Mouse (Mus musculus) liver, postnatal 0 days (tissue): ENCODE data around the gene Fgf18. TPM values are rescaled to one million over a fixed set of nuclear protein-coding genes. Genes with fewer than 3 reads are reported as not detected.

Source experiments
- ATAC-seq: fragments of 200-750 bp; cut with Nextera tagmentation; 2 replicates; pipeline ENCODE4 v1.8.0; 2017; ENCODE audit warnings: mild to moderate bottlenecking, moderate library complexity
- DNase-seq: peaks from one replicate; pipeline ENCODE4 v3.0.0-alpha.2; 2016
- H3K27ac ChIP-seq: fragments of 300-500 bp; sonication (generic); 2 replicates; pipeline ENCODE4 v1.5.1; 2014; ENCODE audit warnings: antibody characterized with exemption, moderate library complexity, mild to moderate bottlenecking, low read depth
- H3K27me3 ChIP-seq: fragments of 300-500 bp; sonication (generic); 2 replicates; pipeline ENCODE4 v1.6.1; 2014; ENCODE audit warnings: low read length, control low read depth, mixed read lengths; ENCODE audit not compliant: insufficient read depth
- H3K36me3 ChIP-seq: fragments of 300-500 bp; sonication (generic); replicated peaks from 2 replicates; pipeline ENCODE4 v1.6.1; 2014; ENCODE audit warnings: mild to moderate bottlenecking, control low read depth, low read length, moderate library complexity, mixed read lengths; ENCODE audit not compliant: insufficient read depth
- H3K4me1 ChIP-seq: fragments of 300-500 bp; sonication (generic); 2 replicates; pipeline ENCODE4 v1.6.1; 2014; ENCODE audit warnings: antibody characterized with exemption, mild to moderate bottlenecking, control low read depth; ENCODE audit not compliant: insufficient read depth
- H3K4me2 ChIP-seq: fragments of 300-500 bp; sonication (generic); 2 replicates; pipeline ENCODE4 v1.6.1; 2014; ENCODE audit warnings: low read depth, mild to moderate bottlenecking, low read length, moderate library complexity, mixed read lengths
- H3K4me3 ChIP-seq: fragments of 300-500 bp; sonication (generic); 2 replicates; pipeline ENCODE4 v1.5.1; 2014; ENCODE audit warnings: low read depth, low read length
- H3K9ac ChIP-seq: fragments of 300-500 bp; sonication (generic); replicated peaks from 2 replicates; pipeline ENCODE4 v1.6.1; 2014; ENCODE audit warnings: mild to moderate bottlenecking, moderate library complexity
- H3K9me3 ChIP-seq: fragments of 300-500 bp; sonication (generic); 2 replicates; pipeline ENCODE4 v1.6.1; 2016; ENCODE audit warnings: mild to moderate bottlenecking, control low read depth, low read length, mixed read lengths
- CTCF ChIP-seq: sonication (generic); IDR thresholded peaks from 2 replicates; pipeline ENCODE4 v1.5.1; 2016; ENCODE audit warnings: antibody characterized with exemption, low read depth
- EP300 ChIP-seq: IDR thresholded peaks from 2 replicates; pipeline ENCODE4 v1.6.1; 2016; ENCODE audit warnings: antibody characterized with exemption, low read depth, mild to moderate bottlenecking
- WGBS: fragments of 180-500 bp; shearing (Covaris S2); extraction: QIAGEN DNeasy Blood & Tissue Kit; methylation state at CpG from one replicate; pipeline ENCODE4 v1.1.7; 2014; ENCODE audit not compliant: insufficient replicate concordance; 5-methylcytosine and 5-hydroxymethylcytosine counted together
- polyA plus RNA-seq: library from polyadenylated mRNA; unstranded; fragments of >200 nt; fragmentation: Nextera tagmentation; extraction: Ambion mirVana; gene quantifications from 2 replicates; pipeline ENCODE4 v1.2.1, GENCODE M21; 2015

The Fgf18 gene
- polyA plus RNA-seq, 1 experiment from 2014 or later: 0.13 TPM

- Histone ChIP-seq H3K4me1 (peaks cover 16% of the 10 kb centered on the region), H3K4me3 (peak overlapping the region; percentile 44), H3K4me2 (peak overlapping the region; percentile 73), H3K27ac (no peak overlapping the region), H3K27me3 (peaks cover 55% of the 10 kb centered on the region), H3K9ac (no peak overlapping the region), H3K36me3 (peaks cover 17% of the 10 kb centered on the region), H3K9me3 (no peaks in the 10 kb centered on the region)
- DNase-seq: peak; percentile 44
- under 1% methylated on average over 44 of the region's 85 CpGs for WGBS
- TF ChIP-seq EP300 (no peak), CTCF (no peak)
- peak; percentile 41 for ATAC-seq
Measured at GRCm38 (mm10) chr11:33147572-33148337, 555 bp upstream of the Fgf18 start.

GRCm38 (mm10) chr11:33146651-33147131, 509 bp downstream of the Fgf18 start:
- no peak for TF ChIP-seq CTCF
- TF ChIP-seq EP300: no peak
- H3K4me3 ChIP-seq: peak overlapping the region; percentile 44
- H3K4me1 ChIP-seq: peaks cover 16% of the 10 kb centered on the region
- no peak for ATAC-seq
- DNase-seq: peak; percentile 32
- no peak overlapping the region for H3K27ac ChIP-seq
- H3K27me3 ChIP-seq: peaks cover 56% of the 10 kb centered on the region
- WGBS: 3% methylated on average over 30 of the region's 30 CpGs
- peak overlapping the region; percentile 73 for H3K4me2 ChIP-seq
- H3K9me3 ChIP-seq: no peaks in the 10 kb centered on the region
- peaks cover 12% of the 10 kb centered on the region for H3K36me3 ChIP-seq
- no peak overlapping the region for H3K9ac ChIP-seq

DNA sequence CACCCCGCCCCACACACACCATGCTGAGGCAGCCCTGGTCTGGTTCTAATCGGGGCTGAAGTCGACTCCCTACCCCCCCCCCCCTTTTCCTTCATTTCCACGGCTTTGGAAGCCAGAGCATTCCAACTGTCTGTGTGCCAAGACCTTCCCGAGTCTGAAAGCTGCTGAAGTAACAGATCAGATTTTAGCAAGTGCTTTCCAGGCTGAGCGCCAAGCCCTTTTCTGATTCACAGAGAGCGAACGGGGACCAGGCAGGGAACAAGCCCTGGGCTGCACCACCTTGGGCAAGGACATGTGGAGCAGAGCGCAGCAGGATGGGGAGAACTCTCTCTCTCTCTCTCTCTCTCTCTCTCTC, 1.1 kb downstream of the Fgf18 start:
- 18% methylated on average over 9 of the region's 9 CpGs for WGBS
- Histone ChIP-seq H3K4me1 (peaks cover 16% of the 10 kb centered on the region), H3K27me3 (peaks cover 56% of the 10 kb centered on the region), H3K9me3 (no peaks in the 10 kb centered on the region), H3K36me3 (peaks cover 6% of the 10 kb centered on the region), H3K27ac (no peak overlapping the region), H3K4me3 (no peak overlapping the region), H3K9ac (no peak overlapping the region), H3K4me2 (no peak overlapping the region)
- ATAC-seq (no peak), DNase-seq (no peak)
- TF ChIP-seq CTCF: no peak

- Histone ChIP-seq H3K27me3 (peaks cover 56% of the 10 kb centered on the region), H3K27ac (no peak overlapping the region), H3K9ac (no peak overlapping the region), H3K4me1 (peaks cover 16% of the 10 kb centered on the region), H3K4me2 (no peak overlapping the region), H3K4me3 (no peak overlapping the region), H3K9me3 (no peaks in the 10 kb centered on the region), H3K36me3 (peaks cover 3% of the 10 kb centered on the region)
- ATAC-seq (no peak), DNase-seq (no peak)
- WGBS: 31% methylated on average over 7 of the region's 7 CpGs
- TF ChIP-seq EP300: no peak
- no peak for TF ChIP-seq CTCF
Measured at GRCm38 (mm10) chr11:33145201-33146142, 1.7 kb downstream of the Fgf18 start.

DNA sequence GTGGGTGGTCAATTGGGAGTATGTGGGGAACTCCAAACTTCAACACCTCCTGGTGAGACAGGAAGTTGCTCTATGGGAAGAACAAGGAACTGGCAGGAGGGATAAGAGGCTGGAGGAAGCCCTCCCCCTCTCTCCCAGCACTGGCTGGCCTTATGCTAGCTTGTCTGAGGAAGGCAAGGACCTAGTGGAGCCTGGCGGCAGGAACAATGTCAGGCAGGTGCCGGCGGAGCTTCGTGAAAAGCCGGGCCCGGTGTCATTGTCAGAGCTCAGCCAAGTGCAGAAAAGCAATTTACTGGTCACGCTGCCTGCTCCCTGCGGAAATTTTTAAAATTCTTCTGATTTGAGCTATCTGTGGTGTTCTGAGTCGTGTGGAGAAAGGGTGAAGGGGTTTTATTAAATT, 3.3 kb downstream of the Fgf18 start:
- H3K27me3 ChIP-seq: peaks cover 59% of the 10 kb centered on the region

DNA sequence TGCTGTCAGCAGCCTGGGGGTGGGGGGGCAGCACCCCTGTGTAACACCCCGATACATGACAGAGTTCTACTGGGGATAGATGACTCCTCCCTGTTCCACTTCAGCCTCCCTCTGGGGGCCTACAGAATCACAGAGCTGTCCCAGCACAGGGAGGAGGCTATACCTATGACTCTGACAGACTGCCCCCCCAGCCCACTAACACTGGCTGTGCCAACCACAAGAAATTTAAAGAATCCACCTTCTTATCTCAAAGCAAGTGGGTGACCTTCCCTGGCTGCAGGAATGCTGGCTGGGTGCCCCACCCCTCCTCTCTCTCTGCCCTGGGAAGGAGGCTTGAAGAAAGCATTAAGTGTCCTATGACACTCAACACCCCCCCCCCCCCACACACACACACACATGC, 4.4 kb downstream of the Fgf18 start:
- Histone ChIP-seq H3K9me3 (no peaks in the 10 kb centered on the region), H3K4me1 (peaks cover 12% of the 10 kb centered on the region), H3K4me2 (no peak overlapping the region), H3K27me3 (peaks cover 53% of the 10 kb centered on the region), H3K9ac (no peak overlapping the region), H3K27ac (no peak overlapping the region), H3K36me3 (no peaks in the 10 kb centered on the region), H3K4me3 (no peak overlapping the region)
- DNase-seq (peak; percentile 11), ATAC-seq (no peak)
- 80% methylated on average over 1 of the region's 1 CpGs for WGBS
- TF ChIP-seq EP300 (no peak), CTCF (no peak)

More for the DNA sequence above, 3.3 kb downstream of the Fgf18 start:
- TF ChIP-seq CTCF (no peak), EP300 (no peak)
- Histone ChIP-seq H3K27ac (no peak overlapping the region), H3K9ac (no peak overlapping the region), H3K4me1 (peaks cover 16% of the 10 kb centered on the region), H3K9me3 (no peaks in the 10 kb centered on the region), H3K36me3 (no peaks in the 10 kb centered on the region), H3K4me2 (no peak overlapping the region), H3K4me3 (no peak overlapping the region)
- 23% methylated on average over 9 of the region's 9 CpGs for WGBS
- DNase-seq (no peak), ATAC-seq (no peak)
